Mouse (Mus musculus): Measurements from ENCODE around the gene Ifitm10.

DNA sequence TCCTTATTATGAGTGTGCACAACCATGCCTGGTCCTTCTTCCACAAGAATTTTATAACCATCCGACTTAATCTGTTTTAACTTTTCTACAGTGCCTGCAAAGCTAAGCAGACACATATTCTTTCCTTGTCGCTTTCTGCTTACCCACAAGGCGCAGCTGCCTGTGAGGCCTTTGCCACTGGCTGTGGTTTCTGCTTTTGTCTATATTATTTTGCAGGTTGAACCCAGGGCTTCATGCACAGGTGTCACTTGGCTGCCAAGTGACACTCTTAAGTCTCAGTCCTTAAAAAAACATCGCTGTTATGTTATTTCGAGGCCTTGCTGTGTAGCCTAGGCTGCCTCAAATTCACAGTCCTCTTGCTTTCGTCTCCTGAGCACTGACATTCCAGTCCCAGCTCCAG is 50.9 kb downstream of the Ifitm10 start:
- TF ChIP-seq POLR2A (IDR thresholded peaks at IDR 0.05; ENCODE audit: borderline replicate concordance, extremely low read depth, low read depth, low read length) (no peak), CTCF (IDR thresholded peaks at IDR 0.05; ENCODE audit: insufficient read depth, low read length) (no peak)

Measured in lung, adult 2 months (tissue).